Mouse (Mus musculus) stomach, embryonic 14.5 days (tissue): ENCODE measurements around the gene Alg14. TPM values are rescaled to one million over a fixed set of nuclear protein-coding genes. Genes with fewer than 3 reads are reported as not detected.

ENCODE experiments used
- ATAC-seq: fragments of 200-750 bp; cut with Nextera tagmentation; 2 replicates; pipeline ENCODE4 v1.8.0; 2017; ENCODE audit warnings: low read depth, moderate TSS enrichment; ENCODE audit not compliant: insufficient number of reproducible peaks, insufficient read depth, low FRiP score
- H3K27ac ChIP-seq: fragments of 300-500 bp; sonication (generic); 2 replicates; pipeline ENCODE4 v1.5.1; 2014; ENCODE audit warnings: mild to moderate bottlenecking, low read length, moderate library complexity, mixed read lengths
- H3K27me3 ChIP-seq: fragments of 300-500 bp; sonication (generic); 2 replicates; pipeline ENCODE4 v1.6.1; 2014; ENCODE audit warnings: low read length, control low read depth, mixed read lengths; ENCODE audit not compliant: control insufficient read depth, insufficient read depth
- H3K36me3 ChIP-seq: fragments of 300-500 bp; sonication (generic); 2 replicates; pipeline ENCODE4 v1.6.1; 2014; ENCODE audit warnings: mild to moderate bottlenecking, control low read depth, low read length, moderate library complexity, mixed read lengths; ENCODE audit not compliant: control insufficient read depth, insufficient read depth
- H3K4me1 ChIP-seq: fragments of 300-500 bp; sonication (generic); 2 replicates; pipeline ENCODE4 v1.6.1; 2014; ENCODE audit warnings: low read length, control low read depth, mixed read lengths; ENCODE audit not compliant: control insufficient read depth, insufficient read depth
- H3K4me2 ChIP-seq: fragments of 300-500 bp; sonication (generic); replicated peaks from 2 replicates; pipeline ENCODE4 v1.6.1; 2014; ENCODE audit warnings: low read depth, low read length, control low read depth
- H3K4me3 ChIP-seq: fragments of 300-500 bp; sonication (generic); 2 replicates; pipeline ENCODE4 v1.5.1; 2014; ENCODE audit warnings: low read depth, low read length, control low read depth
- H3K9ac ChIP-seq: fragments of 300-500 bp; sonication (generic); replicated peaks from 2 replicates; pipeline ENCODE4 v1.6.1; 2014; ENCODE audit warnings: low read depth, mild to moderate bottlenecking, control low read depth, low read length, moderate library complexity, mixed read lengths
- H3K9me3 ChIP-seq: fragments of 300-500 bp; sonication (generic); 2 replicates; pipeline ENCODE4 v1.6.1; 2016; ENCODE audit warnings: low read depth, low read length, control low read depth; ENCODE audit not compliant: control insufficient read depth
- WGBS: fragments of 180-500 bp; shearing (Covaris S2); extraction: QIAGEN DNeasy Blood & Tissue Kit; methylation state at CpG from one replicate; pipeline ENCODE4 v1.1.7; 2014; 5-methylcytosine and 5-hydroxymethylcytosine counted together
- polyA plus RNA-seq: library from polyadenylated mRNA; unstranded; fragments of >200 nt; fragmentation: Nextera tagmentation; extraction: Ambion mirVana; gene quantifications from 2 replicates; pipeline ENCODE4 v1.2.1, GENCODE M21; 2014

The Alg14 gene
- polyA plus RNA-seq = 44.2 and 54.1 TPM in 2 replicates

GRCm38 (mm10) chr3:121291560-121292258, at the start of gene Alg14:
TSS of gene Alg14 (plus strand) at chr3:121291773.
- Histone ChIP-seq H3K4me2 (peak within 1 kb of the TSS; percentile 54), H3K4me3 (peak within 1 kb of the TSS; percentile 38), H3K9me3 (no peaks in the 10 kb centered on the region), H3K4me1 (no peaks in the 10 kb centered on the region), H3K36me3 (no peaks in the 10 kb centered on the region), H3K9ac (peak within 1 kb of the TSS; percentile 37), H3K27ac (peak within 1 kb of the TSS; percentile 91), H3K27me3 (no peaks in the 10 kb centered on the region)
- ATAC-seq = peak; percentile 96
- under 1% methylated on average over 42 of the region's 42 CpGs for whole genome bisulfite sequencing

DNA sequence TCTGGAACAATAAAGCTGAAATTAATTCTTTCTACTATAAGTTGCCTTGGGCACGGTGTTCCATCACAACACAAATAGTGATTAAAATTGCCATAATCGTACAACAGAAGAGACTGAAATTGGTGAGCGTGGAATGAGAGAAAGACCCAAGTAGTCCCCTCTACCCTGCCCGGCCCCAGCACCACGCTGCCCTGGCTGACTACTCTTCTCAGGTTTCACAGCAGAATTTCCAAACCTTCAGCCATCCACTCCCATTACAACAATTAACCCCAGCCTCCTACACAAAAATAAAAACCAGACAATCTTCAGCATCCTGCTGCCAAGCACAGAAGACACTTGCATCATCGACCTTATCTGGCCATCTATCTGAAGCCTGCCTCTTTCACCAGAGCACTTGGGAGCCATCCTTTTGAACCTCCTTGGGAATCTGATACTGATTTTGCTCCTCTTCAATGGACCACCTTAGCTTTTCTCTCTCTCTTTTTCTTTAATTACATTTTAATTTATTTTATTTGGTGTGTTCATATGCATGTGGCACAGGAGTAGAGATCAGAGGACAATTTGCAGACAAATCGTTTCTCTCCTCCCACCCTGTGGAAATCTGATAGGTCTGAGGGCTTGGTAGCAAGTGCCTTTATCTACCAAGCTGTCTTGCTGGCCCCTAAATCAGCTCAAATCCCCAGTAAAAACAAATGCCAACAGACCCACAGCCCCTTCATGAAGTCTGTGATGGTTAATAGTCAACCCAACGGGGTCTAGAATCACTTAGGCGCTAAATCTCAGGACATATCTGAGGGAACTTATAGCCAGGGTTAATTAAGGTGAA, 49.2 kb upstream of the Alg14 start:
- Histone ChIP-seq H3K36me3 (no peaks in the 10 kb centered on the region), H3K27me3 (no peaks in the 10 kb centered on the region), H3K9me3 (no peaks in the 10 kb centered on the region), H3K9ac (no peak overlapping the region), H3K4me3 (no peak overlapping the region), H3K4me2 (no peak overlapping the region), H3K4me1 (no peaks in the 10 kb centered on the region), H3K27ac (no peak overlapping the region)
- no peak for ATAC-seq
- 50% methylated on average over 9 of the region's 9 CpGs for WGBS

- Histone ChIP-seq H3K4me3 (no peak overlapping the region), H3K36me3 (no peaks in the 10 kb centered on the region), H3K9me3 (no peaks in the 10 kb centered on the region), H3K27ac (no peak overlapping the region), H3K9ac (no peak overlapping the region), H3K4me2 (no peak overlapping the region), H3K4me1 (no peaks in the 10 kb centered on the region), H3K27me3 (no peaks in the 10 kb centered on the region)
- 77% methylated on average over 4 of the region's 4 CpGs for WGBS
- no peak for ATAC-seq
Observed at GRCm38 (mm10) chr3:121242941-121243340, 48.6 kb upstream of the Alg14 start.

- no peak for ATAC-seq
- WGBS = 84% methylated on average over 9 of the region's 9 CpGs
- no peak overlapping the region for H3K4me3 ChIP-seq
- H3K27me3 ChIP-seq = no peaks in the 10 kb centered on the region
- no peaks in the 10 kb centered on the region for H3K9me3 ChIP-seq
- no peak overlapping the region for H3K27ac ChIP-seq
- H3K9ac ChIP-seq = no peak overlapping the region
- no peaks in the 10 kb centered on the region for H3K4me1 ChIP-seq
- H3K4me2 ChIP-seq = no peak overlapping the region
- no peaks in the 10 kb centered on the region for H3K36me3 ChIP-seq
Observed at GRCm38 (mm10) chr3:121250048-121250447, 41.5 kb upstream of the Alg14 start.

DNA sequence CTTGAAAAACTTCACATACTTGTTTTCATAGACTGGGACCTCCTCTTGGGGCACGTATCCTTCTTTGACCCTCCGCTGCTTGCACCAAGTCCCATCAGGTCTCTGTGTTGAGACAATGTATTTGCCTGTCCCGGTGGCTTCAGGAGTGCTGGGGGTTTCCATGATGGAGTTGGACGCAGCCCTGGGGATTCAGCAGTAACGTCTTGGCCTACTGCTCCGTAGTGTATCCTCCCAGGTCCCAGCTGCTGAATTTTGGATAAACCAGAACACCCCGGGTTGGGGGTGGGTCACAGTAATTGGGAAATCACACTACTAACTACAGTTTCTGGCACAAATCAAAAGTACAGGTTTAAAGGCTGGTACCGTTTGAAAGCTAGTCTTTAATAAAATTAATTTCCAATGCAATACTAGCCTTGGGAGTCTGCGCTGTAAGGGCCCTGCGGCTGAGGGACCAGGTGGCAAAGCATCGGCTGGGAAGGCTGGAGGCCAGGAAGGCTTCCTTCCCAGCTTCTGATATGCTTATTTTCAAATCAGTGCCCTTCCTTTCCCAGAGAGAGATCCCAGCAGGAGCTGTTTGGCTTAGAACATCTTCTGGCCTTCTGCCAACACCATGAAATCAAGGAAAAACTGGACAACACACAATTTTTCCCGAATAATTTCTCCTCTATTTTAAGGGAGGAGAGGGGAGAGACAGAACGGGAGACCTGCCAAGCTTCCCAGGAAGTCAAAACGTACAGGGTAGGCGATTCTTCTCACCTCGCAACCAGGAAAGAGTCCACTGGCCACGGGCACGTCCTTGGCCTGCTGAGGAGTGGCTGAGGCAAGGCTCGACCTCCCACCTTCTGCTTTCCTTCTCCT, 40.8 kb upstream of the Alg14 start:
- Histone ChIP-seq H3K9me3 (no peaks in the 10 kb centered on the region), H3K27ac (no peak overlapping the region), H3K9ac (no peak overlapping the region), H3K27me3 (no peaks in the 10 kb centered on the region), H3K4me2 (no peak overlapping the region), H3K36me3 (no peaks in the 10 kb centered on the region), H3K4me1 (no peaks in the 10 kb centered on the region), H3K4me3 (no peak overlapping the region)
- ATAC-seq = 0 out of 2 replicates have a peak, but pooled peaks have one; percentile 53
- WGBS = 69% methylated on average over 19 of the region's 19 CpGs

DNA sequence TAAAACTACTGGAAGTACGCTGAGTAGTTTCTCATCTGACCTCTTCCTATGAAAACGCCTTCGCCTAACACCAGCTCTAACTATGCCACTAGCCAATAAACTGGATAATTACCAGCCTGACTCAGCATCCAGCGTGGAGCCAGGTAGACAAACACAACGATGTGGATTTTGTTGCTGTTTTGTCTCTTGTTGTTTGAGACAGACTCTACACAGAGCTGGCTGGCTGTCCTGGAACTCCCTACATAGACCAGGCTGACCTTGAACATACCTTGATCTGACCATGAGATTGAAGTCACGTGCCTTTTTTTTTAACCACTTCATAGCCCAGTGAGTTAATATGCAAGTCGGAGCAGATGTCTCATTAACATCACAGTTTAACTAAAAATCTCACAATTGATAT, 36.1 kb upstream of the Alg14 start:
- Histone ChIP-seq H3K9ac (no peak overlapping the region), H3K4me2 (no peak overlapping the region), H3K4me3 (no peak overlapping the region), H3K36me3 (no peaks in the 10 kb centered on the region), H3K4me1 (no peaks in the 10 kb centered on the region), H3K27ac (no peak overlapping the region), H3K9me3 (no peaks in the 10 kb centered on the region), H3K27me3 (0 out of 2 replicates have a peak, but pooled peaks cover 5% of the 10 kb centered on the region)
- ATAC-seq = no peak
- 84% methylated on average over 7 of the region's 7 CpGs for WGBS

- no peak overlapping the region for H3K27ac ChIP-seq
- 0 out of 2 replicates have a peak, but pooled peaks cover 6% of the 10 kb centered on the region for H3K27me3 ChIP-seq
- H3K4me3 ChIP-seq = no peak overlapping the region
- H3K9me3 ChIP-seq = no peaks in the 10 kb centered on the region
- 81% methylated on average over 8 of the region's 8 CpGs for WGBS
- H3K4me2 ChIP-seq = no peak overlapping the region
- ATAC-seq = no peak
- no peaks in the 10 kb centered on the region for H3K36me3 ChIP-seq
- H3K4me1 ChIP-seq = no peaks in the 10 kb centered on the region
- no peak overlapping the region for H3K9ac ChIP-seq
Observed at GRCm38 (mm10) chr3:121256131-121256530, 35.4 kb upstream of the Alg14 start.

DNA sequence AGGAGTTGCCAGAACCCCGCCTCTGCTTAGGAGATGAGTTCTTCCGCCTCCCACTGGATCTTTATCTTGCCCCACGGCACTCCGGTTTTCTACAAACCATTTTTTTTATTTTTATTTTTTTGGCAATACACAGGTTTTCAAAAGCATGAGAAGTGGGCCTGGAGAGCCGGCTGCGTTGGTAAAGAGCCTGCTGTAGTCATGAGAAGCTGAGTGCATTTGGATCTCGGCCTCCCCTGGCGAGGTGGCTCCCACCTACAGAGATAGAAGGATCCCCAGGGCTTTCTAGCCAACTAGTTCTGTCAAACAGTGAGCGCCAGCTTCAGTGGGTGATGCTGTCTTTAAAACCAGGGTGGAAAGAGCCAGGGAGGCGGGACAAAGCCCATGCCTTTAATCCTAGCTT, 34.2 kb upstream of the Alg14 start:
- 82% methylated on average over 10 of the region's 10 CpGs for WGBS
- Histone ChIP-seq H3K4me3 (no peak overlapping the region), H3K4me1 (0 out of 2 replicates have a peak, but pooled peaks cover 2% of the 10 kb centered on the region), H3K9me3 (no peaks in the 10 kb centered on the region), H3K36me3 (no peaks in the 10 kb centered on the region), H3K27me3 (0 out of 2 replicates have a peak, but pooled peaks cover 12% of the 10 kb centered on the region), H3K27ac (no peak overlapping the region), H3K4me2 (no peak overlapping the region), H3K9ac (no peak overlapping the region)
- no peak for ATAC-seq
